Mouse (Mus musculus): ENCODE data around the gene Tgfb1.

The Tgfb1 gene

GRCm38 (mm10) chr7:25734991-25735390 lies 48.2 kb downstream of the Tgfb1 start:
- DNase-seq (ENCODE audit: low spot score in 2 of 2): no peak

GRCm38 (mm10) chr7:25736920-25737319 lies 50.1 kb downstream of the Tgfb1 start:
- no peak for DNase-seq (ENCODE audit: low spot score in 2 of 2)

DNA sequence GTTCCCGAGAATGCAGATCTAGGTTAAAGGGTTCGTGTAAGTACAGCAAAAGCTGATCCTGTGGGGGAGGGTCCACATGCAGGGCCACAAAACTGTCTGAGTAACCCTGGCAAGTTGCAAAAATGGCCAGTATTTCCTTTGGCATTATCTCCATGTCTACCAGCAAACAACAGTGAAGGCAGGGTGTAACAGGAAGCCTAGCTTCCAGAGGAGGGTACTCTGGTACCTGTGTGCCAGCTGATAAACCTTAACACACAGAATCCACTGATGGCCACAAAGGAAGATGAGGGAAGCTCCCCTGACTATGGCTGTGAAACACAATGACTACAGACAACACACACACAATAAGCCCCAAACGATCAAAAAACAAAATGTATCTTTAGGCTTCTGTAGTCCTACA lies 51.5 kb downstream of the Tgfb1 start:
- DNase-seq (ENCODE audit: low spot score in 2 of 2): no peak

DNA sequence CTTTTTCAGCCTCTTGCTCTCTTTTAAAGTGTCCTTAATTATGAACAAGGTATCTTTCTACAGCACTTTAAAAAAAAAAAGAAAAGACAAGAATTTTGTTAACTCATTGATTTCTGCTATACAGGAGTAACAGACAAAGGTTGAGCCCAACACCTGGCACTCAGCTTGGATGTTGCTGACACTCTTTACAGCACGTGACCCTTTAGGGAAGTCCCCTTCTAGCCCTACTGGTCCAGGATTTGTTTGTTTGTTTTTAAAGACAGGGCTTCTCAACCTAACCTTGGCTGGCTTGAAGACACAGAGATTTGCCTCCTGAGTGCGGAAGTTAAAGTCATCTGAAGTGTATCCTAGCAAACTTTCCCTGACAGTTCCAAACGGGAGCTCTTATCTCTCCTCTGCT lies 60.0 kb downstream of the Tgfb1 start:
- no peak for DNase-seq (ENCODE audit: low spot score in 2 of 2)

DNA sequence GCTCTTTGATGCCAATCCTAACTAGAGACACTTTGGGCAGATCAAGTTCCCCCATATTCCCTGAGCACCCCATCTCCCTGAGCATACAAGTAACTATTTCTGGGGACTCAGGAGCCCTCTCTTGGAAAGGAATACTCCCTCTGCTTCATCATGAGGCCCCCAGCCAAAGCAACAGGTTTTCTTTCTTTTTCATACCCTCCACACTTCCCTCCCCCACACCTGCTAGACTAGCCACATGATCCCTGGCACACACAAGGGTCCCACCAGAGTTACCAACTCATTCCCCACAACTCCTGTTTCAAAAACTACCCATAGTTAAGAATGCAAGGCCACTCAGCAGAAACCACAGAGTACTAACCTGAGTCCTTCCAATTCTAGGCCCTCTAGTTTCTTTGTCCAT lies 66.3 kb downstream of the Tgfb1 start:
- DNase-seq (ENCODE audit: low spot score in 2 of 2): no peak

- peak; percentile 31 to 67 for DNase-seq (ENCODE audit: low spot score in 2 of 2)
Measured at GRCm38 (mm10) chr7:25753643-25754438, 67.0 kb downstream of the Tgfb1 start.

DNA sequence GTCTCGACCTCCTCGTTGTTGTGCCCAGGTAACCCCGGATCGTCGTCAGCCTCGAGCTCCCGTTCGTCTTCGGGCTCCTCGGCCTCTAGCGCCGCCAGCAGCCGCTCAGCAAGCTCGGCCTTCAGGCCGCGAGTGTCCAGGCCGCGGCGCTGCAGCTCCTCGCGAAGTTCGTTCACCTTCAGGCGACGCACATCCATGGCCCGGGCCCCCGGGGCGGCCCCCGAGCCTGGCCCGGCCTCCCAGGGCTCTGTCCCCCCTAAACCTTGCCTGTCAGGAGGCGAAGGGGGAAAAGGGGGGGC lies 67.6 kb downstream of the Tgfb1 start:
- DNase-seq (ENCODE audit: low spot score in 2 of 2): no peak

Measured in spleen, postnatal 10 days (tissue).